Mouse (Mus musculus) limb, embryonic 12.5 days (tissue): ENCODE measurements around the gene Rpia. TPM values are rescaled to one million over a fixed set of nuclear protein-coding genes. Genes with fewer than 3 reads are reported as not detected.

Source experiments
- ATAC-seq: fragments of 200-750 bp; cut with Nextera tagmentation; 2 replicates; pipeline ENCODE4 v1.8.0; 2017; ENCODE audit warnings: low read depth, moderate TSS enrichment; ENCODE audit not compliant: insufficient number of reproducible peaks, insufficient read depth, low FRiP score, low TSS enrichment
- H3K27ac ChIP-seq: fragments of 300-500 bp; sonication (generic); 2 replicates; pipeline ENCODE4 v1.5.1; 2016; ENCODE audit warnings: mild to moderate bottlenecking, moderate library complexity
- H3K27me3 ChIP-seq: fragments of 300-500 bp; sonication (generic); 2 replicates; pipeline ENCODE4 v1.6.1; 2016; ENCODE audit warnings: mild to moderate bottlenecking, moderate library complexity
- H3K36me3 ChIP-seq: fragments of 300-500 bp; sonication (generic); 2 replicates; pipeline ENCODE4 v1.6.1; 2016; ENCODE audit warnings: mild to moderate bottlenecking, moderate library complexity
- H3K4me1 ChIP-seq: fragments of 300-500 bp; sonication (generic); replicated peaks from 2 replicates; pipeline ENCODE4 v1.6.1; 2016
- H3K4me2 ChIP-seq: fragments of 300-500 bp; sonication (generic); 2 replicates; pipeline ENCODE4 v1.6.1; 2016; ENCODE audit warnings: mild to moderate bottlenecking, moderate library complexity
- H3K4me3 ChIP-seq: fragments of 300-500 bp; sonication (generic); replicated peaks from 2 replicates; pipeline ENCODE4 v1.5.1; 2016; ENCODE audit warnings: mild to moderate bottlenecking
- H3K9ac ChIP-seq: fragments of 300-500 bp; sonication (generic); replicated peaks from 2 replicates; pipeline ENCODE4 v1.6.1; 2016; ENCODE audit warnings: mild to moderate bottlenecking, moderate library complexity
- H3K9me3 ChIP-seq: fragments of 300-500 bp; sonication (generic); 2 replicates; pipeline ENCODE4 v1.6.1; 2016; ENCODE audit warnings: mild to moderate bottlenecking, moderate library complexity
- WGBS: fragments of 180-500 bp; shearing (Covaris S2); methylation state at CpG from one replicate; pipeline ENCODE4 v1.1.7; 2016; 5-methylcytosine and 5-hydroxymethylcytosine counted together
- polyA plus RNA-seq: library from polyadenylated mRNA; unstranded; fragments of >200 nt; fragmentation: Nextera tagmentation; extraction: Ambion mirVana; gene quantifications from 2 replicates; pipeline ENCODE4 v1.2.1, GENCODE M21; 2016

Gene Rpia
- polyA plus RNA-seq, 1 experiment from 2014 or later: 3.5 TPM

DNA sequence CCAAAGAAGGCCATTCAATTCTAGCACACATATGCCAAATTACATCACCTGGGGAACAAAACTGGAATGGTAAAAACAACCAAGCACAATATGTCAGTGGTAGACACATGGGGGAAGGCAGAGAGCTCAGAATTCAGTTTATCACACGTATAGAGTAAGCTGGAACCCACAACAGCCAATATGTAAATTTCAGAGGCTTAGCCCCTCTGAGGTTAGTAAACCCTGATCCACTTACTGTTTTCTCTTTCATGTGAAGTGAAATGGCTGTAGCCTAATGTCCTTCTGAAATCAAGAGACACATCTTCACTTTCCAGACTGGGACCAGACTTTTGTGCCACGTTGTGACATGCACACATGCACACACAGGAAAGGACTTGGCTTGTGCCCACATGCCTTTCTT lies 73.3 kb downstream of the Rpia start:
- Histone ChIP-seq H3K4me3 (no peak overlapping the region), H3K9ac (no peak overlapping the region), H3K4me2 (no peak overlapping the region), H3K4me1 (no peaks in the 10 kb centered on the region), H3K27me3 (no peaks in the 10 kb centered on the region), H3K9me3 (no peaks in the 10 kb centered on the region), H3K36me3 (no peaks in the 10 kb centered on the region), H3K27ac (no peak overlapping the region)
- WGBS: 60% methylated on average over 2 of the region's 2 CpGs
- ATAC-seq: no peak

DNA sequence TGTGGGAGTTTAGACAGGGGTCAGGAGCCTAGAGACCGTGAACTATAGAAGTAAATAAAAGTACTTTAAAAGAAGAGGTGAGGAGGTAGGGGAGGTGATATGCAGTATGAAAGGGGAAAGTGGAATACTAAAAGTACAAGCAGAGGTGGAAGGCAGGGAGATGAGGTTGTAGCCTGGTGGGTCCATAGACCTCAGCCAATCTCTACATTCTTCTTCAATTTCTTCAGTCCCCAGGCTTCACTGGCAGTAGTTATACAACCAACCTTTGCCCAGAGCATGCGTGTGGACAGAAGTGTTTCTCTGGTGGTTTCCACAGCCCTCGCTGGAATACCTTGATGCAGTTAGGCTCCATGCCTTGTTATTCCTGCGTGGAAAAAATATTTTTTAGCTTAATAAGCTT lies 73.9 kb downstream of the Rpia start:
- no peaks in the 10 kb centered on the region for H3K4me1 ChIP-seq
- no peak overlapping the region for H3K4me3 ChIP-seq
- no peak overlapping the region for H3K4me2 ChIP-seq
- 81% methylated on average over 4 of the region's 4 CpGs for WGBS
- no peak overlapping the region for H3K27ac ChIP-seq
- no peak overlapping the region for H3K9ac ChIP-seq
- no peaks in the 10 kb centered on the region for H3K27me3 ChIP-seq
- ATAC-seq: no peak
- H3K9me3 ChIP-seq: no peaks in the 10 kb centered on the region
- no peaks in the 10 kb centered on the region for H3K36me3 ChIP-seq

DNA sequence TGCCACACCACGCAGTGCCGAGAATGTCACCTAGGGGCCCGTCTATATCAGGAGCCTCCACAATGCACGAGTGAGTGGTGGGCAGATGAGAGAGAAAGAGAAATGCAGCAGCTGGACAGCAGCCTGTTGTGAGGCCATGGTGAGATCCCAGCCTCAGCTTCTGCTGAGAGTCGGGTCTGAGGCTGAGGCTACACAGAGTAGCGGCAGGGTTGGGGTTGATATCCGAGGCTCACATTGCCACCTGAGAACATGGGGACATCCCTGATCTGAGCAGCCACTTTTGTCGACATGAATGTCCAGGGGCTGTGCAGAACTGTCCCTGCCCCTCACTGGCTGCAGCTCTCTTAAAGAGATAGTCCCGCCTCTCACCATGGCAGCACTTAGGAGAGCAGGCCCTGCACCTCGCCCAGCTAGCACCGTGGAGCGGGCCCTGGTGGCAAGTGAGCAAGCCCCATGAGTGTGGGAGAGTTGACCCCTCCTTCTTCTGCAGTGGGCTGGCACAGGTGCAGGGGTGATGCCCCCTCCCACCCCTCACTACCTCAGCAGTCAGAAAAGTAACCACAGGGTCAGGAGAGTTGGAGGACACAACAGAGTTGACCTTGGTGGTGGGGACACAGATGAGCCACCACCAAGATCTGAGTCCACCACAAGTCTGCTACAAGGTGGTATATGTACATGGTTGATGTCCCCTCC lies 75.2 kb downstream of the Rpia start:
- Histone ChIP-seq H3K4me3 (no peak overlapping the region), H3K4me2 (no peak overlapping the region), H3K27ac (no peak overlapping the region), H3K9me3 (no peaks in the 10 kb centered on the region), H3K36me3 (no peaks in the 10 kb centered on the region), H3K4me1 (no peaks in the 10 kb centered on the region), H3K9ac (no peak overlapping the region), H3K27me3 (no peaks in the 10 kb centered on the region)
- no peak; the same call in 1 of the 2 replicates for ATAC-seq
- WGBS: 77% methylated on average over 12 of the region's 12 CpGs

Other genes with a start within 250 kb of the Rpia start
- gene Eif2ak3, start 52.3 kb upstream of the Rpia start, polyA plus RNA-seq: 13.0 and 13.6 TPM in 2 replicates
- not detected in 2 replicates for gene Tex37, start 126.7 kb upstream of the Rpia start, polyA plus RNA-seq
- not detected in 2 replicates for gene Foxi3, start 164.3 kb upstream of the Rpia start, polyA plus RNA-seq